Mouse (Mus musculus) C2C12 (cell line): ENCODE results near the gene Txndc16.

Experiments
- CEBPB ChIP-seq: IDR thresholded peaks from one replicate; pipeline ENCODE4 v1.6.1; 2011; ENCODE audit warnings: low read depth, mild to moderate bottlenecking, control low read depth, moderate library complexity
- CTCF ChIP-seq: IDR thresholded peaks from one replicate; pipeline ENCODE4 v1.5.1; 2011; ENCODE audit not compliant: control insufficient read depth, insufficient read depth, insufficient read length
- FOSL1 ChIP-seq: IDR thresholded peaks from one replicate; pipeline ENCODE4 v1.8.0; 2011; ENCODE audit warnings: mild to moderate bottlenecking, low read length; ENCODE audit not compliant: poor library complexity, insufficient read depth, severe bottlenecking
- MAX ChIP-seq: IDR thresholded peaks from one replicate; pipeline ENCODE4 v1.6.1; 2011; ENCODE audit warnings: mild to moderate bottlenecking, control low read depth
- MYOD1 ChIP-seq: IDR thresholded peaks from one replicate; pipeline ENCODE4 v1.6.1; 2011; ENCODE audit warnings: low read depth; ENCODE audit not compliant: control insufficient read depth, insufficient read length
- MYOG ChIP-seq: IDR thresholded peaks from one replicate; pipeline ENCODE4 v1.6.1; 2011; ENCODE audit not compliant: control insufficient read depth, insufficient read length; ENCODE audit errors: extremely low read depth
- USF1 ChIP-seq: IDR thresholded peaks from one replicate; pipeline ENCODE4 v1.6.1; 2011; ENCODE audit warnings: low read depth, mild to moderate bottlenecking, control low read depth, moderate library complexity

- TF ChIP-seq CEBPB = no peak
- TF ChIP-seq CTCF = no peak
- TF ChIP-seq USF1 = no peak
- no peak for TF ChIP-seq MAX
- TF ChIP-seq MYOD1 = no peak
- no peak for TF ChIP-seq FOSL1
- no peak for TF ChIP-seq MYOG
These were observed 52.8 kb downstream of the Txndc16 start for GRCm38 (mm10) chr14:45167366-45167765.
